14 mouse cellular contexts compared by ENCODE assay signal in the genomic region with DNA sequence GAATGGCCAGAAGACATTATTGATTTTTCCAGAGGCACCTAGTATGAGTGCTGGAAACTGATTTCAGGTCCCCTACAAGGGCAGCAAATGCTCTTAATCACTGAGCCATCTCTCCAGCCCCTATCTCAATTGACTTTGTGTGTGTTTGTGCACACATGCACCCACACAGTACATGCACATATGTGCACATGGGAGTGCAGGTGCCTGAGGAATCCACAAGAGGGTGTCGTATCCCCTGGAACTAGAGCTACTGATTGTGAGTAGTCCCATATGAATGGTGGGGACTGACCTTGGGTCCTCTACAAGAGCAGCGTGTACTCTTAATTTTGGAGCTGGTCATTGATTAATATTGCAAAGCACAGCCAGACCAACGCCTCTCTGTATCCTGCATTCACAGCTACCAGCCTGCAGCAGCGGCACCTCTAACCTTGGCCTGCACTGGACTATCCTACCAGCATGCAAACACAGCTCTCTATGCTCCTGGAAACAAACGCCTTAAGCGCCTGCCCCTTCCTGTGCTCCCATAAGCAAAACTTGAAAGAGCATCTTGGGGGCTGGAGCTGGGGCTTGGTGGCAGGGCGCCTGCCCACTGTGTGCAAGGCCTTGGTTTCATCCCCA. TPM values are rescaled to one million over a fixed set of nuclear protein-coding genes. Genes with fewer than 3 reads are reported as not detected.
DNase-seq lines count a peak whose midpoint lies in the region; ATAC-seq and TF ChIP-seq lines count a peak whose summit lies in the region.
"Had no signal": no experiment of that assay in that cellular context is flagged by ENCODE, and none has a peak within 500 bp of the region (broad histone marks: within the 10 kb centered on the region; RNA-seq: fewer than 3 reads in every experiment).

No protein-coding gene starts in this region.

- H3K4me3 ChIP-seq in heart, adult 2 months, result no peak overlapping the region
- no peak overlapping the region for H3K4me3 ChIP-seq in liver, embryonic 14.5 days (ENCODE audit: insufficient read depth in 1 of 2, low read depth in 2 of 2, low read length in 2 of 2)
- no peak overlapping the region for H3K4me3 ChIP-seq in liver, embryonic 11.5 days (ENCODE audit: low read depth, low read length)
- H3K4me3 ChIP-seq in CH12.LX (replicated peaks in 1 of 3; ENCODE audit: low read depth in 2 of 3, low read length in 2 of 3, poor library complexity in 1 of 3), result no peak overlapping the region
- H3K4me3 ChIP-seq: heart, embryonic 13.5 days had no signal

- H3K79me2 ChIP-seq in heart, adult 2 months (replicated peaks; ENCODE audit: control insufficient read depth, insufficient read depth, low read length), result no peaks in the 10 kb centered on the region
- no peaks in the 10 kb centered on the region for H3K79me2 ChIP-seq in CH12.LX (replicated peaks; ENCODE audit: control insufficient read depth, extremely low read depth, insufficient read depth, poor library complexity, severe bottlenecking)

- H3K9ac ChIP-seq in heart, adult 2 months (ENCODE audit: low read depth, low read length), result no peak overlapping the region
- H3K9ac ChIP-seq in liver, embryonic 14.5 days (replicated peaks), result no peak overlapping the region
- no peak overlapping the region for H3K9ac ChIP-seq in liver, embryonic 11.5 days (ENCODE audit: low read depth, low read length)
- no peak overlapping the region for H3K9ac ChIP-seq in CH12.LX (ENCODE audit: insufficient read depth, low read depth)

- no peaks in the 10 kb centered on the region for H3K9me3 ChIP-seq in liver, embryonic 14.5 days (ENCODE audit: control insufficient read depth, low read length)
- H3K9me3 ChIP-seq in liver, embryonic 11.5 days (ENCODE audit: control insufficient read depth, low read length), result no peaks in the 10 kb centered on the region
- H3K9me3 ChIP-seq in CH12.LX (replicated peaks; ENCODE audit: low read length), result peaks cover 2% of the 10 kb centered on the region

- TF ChIP-seq CTCF in heart, adult 2 months (IDR thresholded peaks at IDR 0.05), result peak; percentile 47
- peak; percentile 52 for TF ChIP-seq CTCF in liver, embryonic 14.5 days (IDR thresholded peaks at IDR 0.05; ENCODE audit: low read depth)
- peak in 1 of 2 experiments; percentile 44; a peak in 2 of 4 replicates for TF ChIP-seq CTCF in CH12.LX (conservative IDR thresholded peaks at IDR 0.05 in 1 of 2, IDR thresholded peaks at IDR 0.05 in 1 of 2; ENCODE audit: low read depth in 2 of 2, low read length in 2 of 2)

- no peak overlapping the region for H3K4me2 ChIP-seq in liver, embryonic 14.5 days (ENCODE audit: low read depth)
- no peak overlapping the region for H3K4me2 ChIP-seq in liver, embryonic 11.5 days
- H3K4me2 ChIP-seq in CH12.LX (ENCODE audit: insufficient read depth, low read depth, poor library complexity, severe bottlenecking), result no peak overlapping the region
- H3K4me2 ChIP-seq: heart, embryonic 13.5 days had no signal

- intact Hi-C loops in heart, adult 2 months (cut with DNase I), result no loop called here
- intact Hi-C loops in heart, postnatal 36 days (cut with DNase I), result no loop called here

- no peaks in the 10 kb centered on the region for H3K4me1 ChIP-seq in heart, adult 2 months (ENCODE audit: control insufficient read depth, insufficient read depth, low read length)
- no peaks in the 10 kb centered on the region for H3K4me1 ChIP-seq in liver, embryonic 14.5 days (replicated peaks; ENCODE audit: control insufficient read depth in 2 of 2, insufficient read depth in 2 of 2, low read length in 1 of 2)
- no peaks in the 10 kb centered on the region for H3K4me1 ChIP-seq in liver, embryonic 11.5 days (replicated peaks; ENCODE audit: control insufficient read depth, insufficient read depth, low read length)
- no peaks in the 10 kb centered on the region; a peak in 1 of 4 replicates for H3K4me1 ChIP-seq in CH12.LX (ENCODE audit: control insufficient read depth in 1 of 2, insufficient read depth in 2 of 2)

- in situ Hi-C loops in CH12.LX (cut with MboI; ENCODE audit: low pct_ligation_motif_present, low pct_unique_long_range_greater_than_20kb, low sequenced_read_pairs), result no loop called here

- TF ChIP-seq POLR2A in heart, adult 2 months (IDR thresholded peaks at IDR 0.05; ENCODE audit: insufficient read depth, low read depth, low read length), result no peak
- TF ChIP-seq POLR2A in CH12.LX (IDR thresholded peaks at IDR 0.05; ENCODE audit: low read depth, low read length), result no peak

- 77% methylated on average over 7 of the region's 7 CpGs for WGBS in heart, adult 2 months
- WGBS in liver, embryonic 14.5 days (ENCODE audit: insufficient replicate concordance), result 77% methylated on average over 7 of the region's 7 CpGs
- WGBS in liver, embryonic 11.5 days, result 75% methylated on average over 7 of the region's 7 CpGs

- TF ChIP-seq EP300 in heart, adult 2 months (IDR thresholded peaks at IDR 0.05; ENCODE audit: insufficient read depth, low read depth, low read length), result no peak
- no peak for TF ChIP-seq EP300 in liver, embryonic 14.5 days (IDR thresholded peaks at IDR 0.05; ENCODE audit: low read depth)
- TF ChIP-seq EP300 in CH12.LX (IDR thresholded peaks at IDR 0.05; ENCODE audit: low read length), result no peak

- dilution Hi-C loops in CH12.LX (cut with MboI; ENCODE audit: extremely low pct_ligation_motif_present, extremely low pct_unique_long_range_greater_than_20kb, low sequenced_read_pairs), result no loop called here

- no peaks in the 10 kb centered on the region for H3K27me3 ChIP-seq in heart, adult 2 months (ENCODE audit: control insufficient read depth, insufficient read depth, low read length)
- H3K27me3 ChIP-seq in liver, embryonic 14.5 days (ENCODE audit: control insufficient read depth, insufficient read depth, low read length), result no peaks in the 10 kb centered on the region
- no peaks in the 10 kb centered on the region for H3K27me3 ChIP-seq in liver, embryonic 11.5 days (replicated peaks; ENCODE audit: control insufficient read depth, insufficient read depth, low read length)
- H3K27me3 ChIP-seq in CH12.LX (replicated peaks), result no peaks in the 10 kb centered on the region
- H3K27me3 ChIP-seq: heart, embryonic 13.5 days had no signal

- H3K27ac ChIP-seq in heart, adult 2 months, result peak overlapping the region; percentile 23; the same call in 1 of the 2 replicates
- no peak overlapping the region for H3K27ac ChIP-seq in liver, embryonic 14.5 days
- no peak overlapping the region for H3K27ac ChIP-seq in liver, embryonic 11.5 days (ENCODE audit: low read depth, low read length)
- H3K27ac ChIP-seq in CH12.LX (ENCODE audit: insufficient read depth, low read depth), result no peak overlapping the region

- no peak for DNase-seq in heart, adult 2 months
- DNase-seq in heart, postnatal 36 days, result no peak
- DNase-seq in liver, embryonic 14.5 days (ENCODE audit: low read depth in 3 of 3, low spot score in 3 of 3), result no peak
- no peak for DNase-seq in liver, embryonic 11.5 days (ENCODE audit: low spot score)
- no peak for DNase-seq in CH12.LX (ENCODE audit: extremely low read depth)
- peak; percentile 45 for DNase-seq in ZHBTc4 (ENCODE audit: low read depth, low spot score)
- DNase-seq in urinary bladder, postnatal 25 days (ENCODE audit: low spot score), result no peak
- DNase-seq in adrenal gland, postnatal 25 days, result no peak
- DNase-seq: lung, postnatal 10 days; spleen, adult 18-20 months had no signal

- H3K36me3 ChIP-seq in heart, adult 2 months (ENCODE audit: control insufficient read depth, insufficient read depth, low read length), result no peaks in the 10 kb centered on the region
- no peaks in the 10 kb centered on the region; the same call in none of the 2 replicates for H3K36me3 ChIP-seq in liver, embryonic 14.5 days (replicated peaks; ENCODE audit: control insufficient read depth, insufficient read depth, low read depth)
- H3K36me3 ChIP-seq in liver, embryonic 11.5 days (ENCODE audit: control insufficient read depth, insufficient read depth, low read length), result no peaks in the 10 kb centered on the region; the same call in 1 of the 2 replicates
- peaks cover 9 to 27% of the 10 kb centered on the region in 2 experiments for H3K36me3 ChIP-seq in CH12.LX (replicated peaks in 1 of 2; ENCODE audit: control insufficient read depth in 1 of 2, insufficient read depth in 1 of 2, low read length in 1 of 2)

- no peak for ATAC-seq in liver, embryonic 14.5 days (ENCODE audit: insufficient read depth)
- no peak for ATAC-seq in liver, embryonic 11.5 days (replicated peaks; ENCODE audit: low FRiP score)

- TF ChIP-seq RAD21 in CH12.LX (IDR thresholded peaks at IDR 0.05; ENCODE audit: low read depth, low read length), result peak; percentile 21

TF ChIP-seq in CH12.LX, 34 proteins besides CTCF, POLR2A, EP300 and RAD21:
- TF ChIP-seq SMC3 (IDR thresholded peaks at IDR 0.05; ENCODE audit: low read depth, low read length), result peak; percentile 26
- TF ChIP-seq ZKSCAN1 (IDR thresholded peaks at IDR 0.05; ENCODE audit: borderline replicate concordance, low read depth, low read length), result no peak

RNA-seq across cellular contexts. Expression of gene Olfr1373, which starts 14.8 kb away (rescaled TPM):
- not detected for total RNA-seq in heart, adult 2 months (2021)
- not detected in 2 replicates for polyA plus RNA-seq in heart, adult 2 months (2012; rRNA removed)
- total RNA-seq in heart, postnatal 36 days (2021), result not detected
- polyA plus RNA-seq in liver, embryonic 14.5 days (2012; rRNA removed), result not detected in 2 replicates
- polyA plus RNA-seq in liver, embryonic 14.5 days (2014; fragmentation: Nextera tagmentation; extraction: Ambion mirVana), result not detected in 2 replicates
- polyA plus RNA-seq in liver, embryonic 11.5 days (2014; fragmentation: Nextera tagmentation; extraction: Ambion mirVana), result not detected in 2 replicates
- not detected in 2 replicates for total RNA-seq in CH12.LX (2012; rRNA removed)
- total RNA-seq in CH12.LX (2014; rRNA removed), result not detected in 2 replicates
- not detected in 2 replicates for polyA plus RNA-seq in CH12.LX (2012; ENCODE audit: insufficient read length, low read depth)
- not detected in 2 replicates for total RNA-seq in adrenal gland, postnatal 25 days (2021)
- total RNA-seq: common myeloid progenitor, adult 5-6 weeks; left cerebral cortex, postnatal 14 days had no signal
- polyA plus RNA-seq: heart, embryonic 13.5 days; kidney, embryonic 14.5 days had no signal

RNA-seq across cellular contexts. Expression of gene Ppp2ca, which starts 32.1 kb away (rescaled TPM):
- 10 to 100 TPM; 52.7 to 58.0 TPM for total RNA-seq in heart, adult 2 months (2021)
- polyA plus RNA-seq in heart, adult 2 months (2012; rRNA removed), result 31.0 and 60.7 TPM in 2 replicates
- 10 to 100 TPM; 52.5 to 55.2 TPM for total RNA-seq in heart, postnatal 36 days (2021)
- polyA plus RNA-seq in liver, embryonic 14.5 days (2012; rRNA removed), result 18.8 and 24.0 TPM in 2 replicates
- polyA plus RNA-seq in liver, embryonic 14.5 days (2014; fragmentation: Nextera tagmentation; extraction: Ambion mirVana), result 37.5 and 41.6 TPM in 2 replicates
- 69.4 and 76.3 TPM in 2 replicates for polyA plus RNA-seq in liver, embryonic 11.5 days (2014; fragmentation: Nextera tagmentation; extraction: Ambion mirVana)
- total RNA-seq in CH12.LX (2012; rRNA removed), result 85.5 and 108 TPM in 2 replicates
- 177 and 190 TPM in 2 replicates for total RNA-seq in CH12.LX (2014; rRNA removed)
- polyA plus RNA-seq in CH12.LX (2012; ENCODE audit: insufficient read length, low read depth), result 121 and 185 TPM in 2 replicates
- 77.2 and 91.2 TPM in 2 replicates for total RNA-seq in adrenal gland, postnatal 25 days (2021)
